Mouse (Mus musculus) embryonic facial prominence, embryonic 15.5 days (tissue): ENCODE results near the gene Actr3b. TPM values are rescaled to one million over a fixed set of nuclear protein-coding genes. Genes with fewer than 3 reads are reported as not detected.
"Not testable (repeated sequence)": the region's sequence is repeated elsewhere in the genome, so short reads cannot be mapped to it uniquely, and the experiment has no call there.

Experiments used
- ATAC-seq: fragments of 200-750 bp; cut with Nextera tagmentation; 2 replicates; pipeline ENCODE4 v1.8.0; 2017; ENCODE audit warnings: low read depth, moderate TSS enrichment; ENCODE audit not compliant: insufficient number of reproducible peaks, low FRiP score, low TSS enrichment
- H3K27ac ChIP-seq: fragments of 300-500 bp; sonication (generic); replicated peaks from 2 replicates; pipeline ENCODE4 v1.5.1; 2015; ENCODE audit warnings: mild to moderate bottlenecking, inconsistent platforms
- H3K27me3 ChIP-seq: fragments of 300-500 bp; sonication (generic); 2 replicates; pipeline ENCODE4 v1.6.1; 2015; ENCODE audit warnings: inconsistent platforms
- H3K36me3 ChIP-seq: fragments of 300-500 bp; sonication (generic); 2 replicates; pipeline ENCODE4 v1.6.1; 2015; ENCODE audit warnings: mild to moderate bottlenecking, inconsistent platforms
- H3K4me1 ChIP-seq: fragments of 300-500 bp; sonication (generic); 2 replicates; pipeline ENCODE4 v1.6.1; 2015; ENCODE audit warnings: inconsistent platforms
- H3K4me2 ChIP-seq: fragments of 300-500 bp; sonication (generic); replicated peaks from 2 replicates; pipeline ENCODE4 v1.6.1; 2015; ENCODE audit warnings: mild to moderate bottlenecking, inconsistent platforms
- H3K4me3 ChIP-seq: fragments of 300-500 bp; sonication (generic); replicated peaks from 2 replicates; pipeline ENCODE4 v1.5.1; 2015; ENCODE audit warnings: mild to moderate bottlenecking, inconsistent platforms
- H3K9ac ChIP-seq: fragments of 300-500 bp; sonication (generic); 2 replicates; pipeline ENCODE4 v1.6.1; 2015; ENCODE audit warnings: inconsistent platforms
- H3K9me3 ChIP-seq: fragments of 300-500 bp; sonication (generic); replicated peaks from 2 replicates; pipeline ENCODE4 v1.6.1; 2016; ENCODE audit warnings: inconsistent platforms
- WGBS: fragments of 180-500 bp; shearing (Covaris S2); methylation state at CpG from one replicate; pipeline ENCODE4 v1.1.7; 2015; 5-methylcytosine and 5-hydroxymethylcytosine counted together
- polyA plus RNA-seq: library from polyadenylated mRNA; unstranded; fragments of >200 nt; fragmentation: Nextera tagmentation; extraction: Ambion mirVana; gene quantifications from 2 replicates; pipeline ENCODE4 v1.2.1, GENCODE M21; 2015

The Actr3b gene
- polyA plus RNA-seq, 1 experiment from 2014 or later, result 7.0 TPM

GRCm38 (mm10) chr5:25848058-25848457 is 88.3 kb downstream of the Actr3b start:
- Histone ChIP-seq H3K4me1 (no peaks in the 10 kb centered on the region), H3K36me3 (no peaks in the 10 kb centered on the region), H3K9ac (no peak overlapping the region), H3K4me2 (no peak overlapping the region), H3K27me3 (no peaks in the 10 kb centered on the region), H3K27ac (no peak overlapping the region), H3K9me3 (no peaks in the 10 kb centered on the region), H3K4me3 (no peak overlapping the region)
- no peak for ATAC-seq
- 47% methylated on average over 9 of the region's 9 CpGs for WGBS

DNA sequence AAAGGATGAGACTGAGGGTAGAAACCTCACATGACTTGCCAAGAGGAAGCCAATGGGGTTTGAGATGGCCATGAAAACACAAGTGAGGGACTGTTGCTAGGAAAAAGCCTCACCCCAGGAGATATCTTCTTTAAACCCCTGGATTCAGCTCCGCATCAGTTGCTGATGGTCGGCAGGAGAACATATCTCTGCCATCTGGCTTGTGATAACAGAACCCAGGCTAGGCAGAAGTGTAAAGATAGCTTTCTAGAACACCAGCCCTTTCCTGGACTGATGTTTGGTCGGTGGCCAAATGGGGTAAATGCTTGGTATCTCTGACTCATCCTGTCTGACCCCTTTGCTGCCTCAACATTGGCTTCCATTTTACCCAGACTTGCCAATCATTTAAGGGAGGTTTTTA is 106.4 kb downstream of the Actr3b start:
- ATAC-seq, result no peak
- Histone ChIP-seq H3K4me3 (no peak overlapping the region), H3K27me3 (no peaks in the 10 kb centered on the region), H3K9me3 (no peaks in the 10 kb centered on the region), H3K9ac (no peak overlapping the region), H3K27ac (no peak overlapping the region), H3K4me1 (no peaks in the 10 kb centered on the region), H3K36me3 (no peaks in the 10 kb centered on the region), H3K4me2 (no peak overlapping the region)
- WGBS, result 82% methylated on average over 3 of the region's 3 CpGs

- Histone ChIP-seq H3K9ac (no peak overlapping the region), H3K4me1 (no peaks in the 10 kb centered on the region), H3K4me2 (no peak overlapping the region), H3K4me3 (no peak overlapping the region), H3K27me3 (no peaks in the 10 kb centered on the region), H3K9me3 (no peaks in the 10 kb centered on the region), H3K27ac (no peak overlapping the region), H3K36me3 (no peaks in the 10 kb centered on the region)
- ATAC-seq, result no peak
- 74% methylated on average over 8 of the region's 8 CpGs for WGBS
These were observed 110.1 kb downstream of the Actr3b start for GRCm38 (mm10) chr5:25869880-25870279.

DNA sequence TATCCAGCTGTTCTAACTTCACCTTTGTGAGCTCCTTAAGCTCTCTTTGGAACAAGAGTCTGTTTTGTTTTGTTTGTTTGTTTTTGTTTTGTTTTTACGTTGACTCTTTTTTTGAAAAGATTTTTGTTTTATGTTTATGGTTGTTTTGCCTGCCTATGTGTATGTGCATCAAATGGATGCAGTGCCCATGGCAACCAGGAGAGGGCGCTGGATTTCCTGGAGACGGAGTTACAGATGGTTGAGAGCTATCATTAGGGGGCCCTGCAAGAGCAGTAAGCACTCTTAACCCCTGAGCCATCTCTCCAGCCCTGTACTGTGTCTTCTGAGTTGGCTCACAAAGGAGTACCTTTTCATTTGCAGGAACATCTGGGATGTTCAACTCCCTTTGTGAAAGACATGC is 110.8 kb downstream of the Actr3b start:
- Histone ChIP-seq H3K9me3 (no peaks in the 10 kb centered on the region), H3K4me3 (no peak overlapping the region), H3K36me3 (no peaks in the 10 kb centered on the region), H3K4me2 (no peak overlapping the region), H3K27ac (no peak overlapping the region), H3K4me1 (no peaks in the 10 kb centered on the region), H3K27me3 (no peaks in the 10 kb centered on the region), H3K9ac (no peak overlapping the region)
- WGBS, result 53% methylated on average over 3 of the region's 3 CpGs
- no peak for ATAC-seq

DNA sequence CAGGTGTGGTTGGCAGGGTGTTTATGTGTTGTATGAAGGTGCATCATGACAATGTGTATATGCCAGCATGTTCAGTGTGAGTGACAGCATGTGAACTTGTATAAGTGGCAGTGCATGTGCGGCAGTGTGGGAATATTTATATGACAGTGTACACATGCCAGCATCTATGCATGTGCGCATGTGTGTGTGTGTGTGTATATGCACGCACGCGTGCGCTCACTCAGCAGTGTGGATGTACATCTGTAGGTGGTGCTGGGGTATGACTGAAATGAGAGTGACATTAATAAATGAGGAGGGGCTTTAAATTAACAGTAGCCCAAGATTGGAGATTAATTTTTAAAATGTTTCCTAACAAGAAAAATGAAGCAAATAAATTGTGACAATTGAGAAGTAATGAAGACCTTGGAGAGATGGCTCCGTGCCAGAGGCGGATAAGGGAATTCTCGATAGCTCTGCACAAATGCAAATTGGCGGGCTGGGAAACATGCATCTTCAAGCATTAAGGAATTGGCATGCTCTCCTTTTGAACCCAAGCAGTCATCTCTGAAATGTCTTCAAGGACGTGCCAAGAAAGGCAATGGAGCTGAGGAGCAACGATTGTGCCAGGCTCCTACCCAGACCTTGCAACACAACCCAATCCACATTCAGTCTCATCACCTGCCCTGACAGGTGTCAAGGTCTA is 111.7 kb downstream of the Actr3b start:
- Histone ChIP-seq H3K27me3 (no peaks in the 10 kb centered on the region), H3K27ac (no peak overlapping the region), H3K36me3 (no peaks in the 10 kb centered on the region), H3K4me3 (no peak overlapping the region), H3K4me1 (no peaks in the 10 kb centered on the region), H3K4me2 (no peak overlapping the region), H3K9me3 (no peaks in the 10 kb centered on the region), H3K9ac (no peak overlapping the region)
- no peak for ATAC-seq
- WGBS, result 75% methylated on average over 12 of the region's 12 CpGs

GRCm38 (mm10) chr5:25873046-25873445 is 113.2 kb downstream of the Actr3b start:
- Histone ChIP-seq H3K9ac (no peak overlapping the region), H3K36me3 (no peaks in the 10 kb centered on the region), H3K4me3 (no peak overlapping the region), H3K4me1 (no peaks in the 10 kb centered on the region), H3K4me2 (no peak overlapping the region), H3K9me3 (no peaks in the 10 kb centered on the region), H3K27me3 (no peaks in the 10 kb centered on the region), H3K27ac (no peak overlapping the region)
- WGBS, result 70% methylated on average over 2 of the region's 2 CpGs
- ATAC-seq, result no peak

DNA sequence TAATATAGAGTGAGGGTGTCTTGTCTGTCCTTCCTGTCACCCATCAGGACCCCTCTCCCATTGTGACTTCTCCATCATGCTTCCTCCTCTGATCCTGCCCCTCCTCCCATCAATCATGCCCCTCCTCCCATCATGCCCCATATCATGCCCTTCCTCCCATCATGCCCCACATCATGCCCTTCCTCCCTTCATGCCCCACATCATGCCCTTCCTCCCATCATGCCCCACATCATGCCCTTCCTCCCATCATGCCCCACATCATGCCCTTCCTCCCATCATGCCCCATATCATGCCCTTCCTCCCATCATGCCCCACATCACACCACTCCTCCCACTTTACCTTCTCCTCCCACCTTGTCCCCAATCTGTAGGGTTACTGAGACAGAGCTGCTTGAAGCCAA is 116.1 kb downstream of the Actr3b start:
- H3K9ac ChIP-seq, H3K4me2 ChIP-seq, H3K4me3 ChIP-seq, H3K27me3 ChIP-seq, H3K36me3 ChIP-seq, H3K9me3 ChIP-seq, H3K4me1 ChIP-seq, H3K27ac ChIP-seq, ATAC-seq: not testable (repeated sequence)

- no peak for ATAC-seq
- no peak overlapping the region for H3K9ac ChIP-seq
- no peak overlapping the region for H3K27ac ChIP-seq
- H3K27me3 ChIP-seq, result no peaks in the 10 kb centered on the region
- H3K4me3 ChIP-seq, result no peak overlapping the region
- no peaks in the 10 kb centered on the region for H3K36me3 ChIP-seq
- H3K9me3 ChIP-seq, result no peaks in the 10 kb centered on the region
- H3K4me2 ChIP-seq, result no peak overlapping the region
- H3K4me1 ChIP-seq, result no peaks in the 10 kb centered on the region
- WGBS, result 70% methylated on average over 5 of the region's 5 CpGs
These were observed 117.5 kb downstream of the Actr3b start for GRCm38 (mm10) chr5:25877281-25877680.

- Histone ChIP-seq H3K4me2 (no peak overlapping the region), H3K9me3 (no peaks in the 10 kb centered on the region), H3K27me3 (no peaks in the 10 kb centered on the region), H3K4me3 (no peak overlapping the region), H3K36me3 (no peaks in the 10 kb centered on the region), H3K9ac (no peak overlapping the region), H3K27ac (no peak overlapping the region), H3K4me1 (no peaks in the 10 kb centered on the region)
- no peak for ATAC-seq
- 81% methylated on average over 3 of the region's 3 CpGs for WGBS
These were observed 118.2 kb downstream of the Actr3b start for GRCm38 (mm10) chr5:25877996-25878395.

- H3K9ac ChIP-seq, result no peak overlapping the region
- H3K4me1 ChIP-seq, result no peaks in the 10 kb centered on the region
- H3K27me3 ChIP-seq, result no peaks in the 10 kb centered on the region
- H3K36me3 ChIP-seq, result no peaks in the 10 kb centered on the region
- 72% methylated on average over 3 of the region's 3 CpGs for WGBS
- H3K4me3 ChIP-seq, result no peak overlapping the region
- ATAC-seq, result no peak
- H3K9me3 ChIP-seq, result 0 out of 2 replicates have a peak, but pooled peaks cover 7% of the 10 kb centered on the region
- no peak overlapping the region for H3K27ac ChIP-seq
- no peak overlapping the region for H3K4me2 ChIP-seq
These were observed 126.9 kb downstream of the Actr3b start for GRCm38 (mm10) chr5:25886708-25887107.

GRCm38 (mm10) chr5:25889746-25890382 is 130.1 kb downstream of the Actr3b start:
- H3K4me3 ChIP-seq, result no peak overlapping the region
- no peaks in the 10 kb centered on the region for H3K27me3 ChIP-seq
- H3K27ac ChIP-seq, result no peak overlapping the region
- no peak overlapping the region for H3K9ac ChIP-seq
- WGBS, result 39% methylated on average over 3 of the region's 3 CpGs
- no peak overlapping the region for H3K4me2 ChIP-seq
- no peak for ATAC-seq
- H3K36me3 ChIP-seq, result no peaks in the 10 kb centered on the region
- no peaks in the 10 kb centered on the region for H3K4me1 ChIP-seq
- 0 out of 2 replicates have a peak, but pooled peaks cover 3% of the 10 kb centered on the region for H3K9me3 ChIP-seq

- H3K4me2 ChIP-seq, result no peak overlapping the region
- no peak overlapping the region for H3K4me3 ChIP-seq
- no peaks in the 10 kb centered on the region for H3K36me3 ChIP-seq
- no peaks in the 10 kb centered on the region for H3K27me3 ChIP-seq
- H3K9me3 ChIP-seq, result no peaks in the 10 kb centered on the region
- H3K9ac ChIP-seq, result no peak overlapping the region
- ATAC-seq, result no peak
- no peak overlapping the region for H3K27ac ChIP-seq
- H3K4me1 ChIP-seq, result no peaks in the 10 kb centered on the region
- WGBS, result 84% methylated on average over 1 of the region's 1 CpGs
These were observed 131.5 kb downstream of the Actr3b start for GRCm38 (mm10) chr5:25891321-25891720.
